Mouse (Mus musculus) gastrocnemius, postnatal 36 days (tissue): Measurements from ENCODE around the gene Mcoln2. TPM values are rescaled to one million over a fixed set of nuclear protein-coding genes. Genes with fewer than 3 reads are reported as not detected.
A peak's percentile ranks its signal among the peaks of the same experiment; 100 is the strongest.

ENCODE experiments used
- DNase-seq, 2 experiments: peaks; one replicate each; pipeline ENCODE4 v3.0.0; 2022
- intact Hi-C: fragments of 180-260 bp; cut with DNase I; formaldehyde crosslinking; loops from one replicate; pipeline ENCODE4 v1.15.1; 2025
- total RNA-seq, 2 experiments: library from RNA; stranded (reverse); gene quantifications; 2 replicates each; pipeline ENCODE4 v1.2.3; 2021

The Mcoln2 gene
- total RNA-seq, 2 experiments from 2014 or later, result 0.51 TPM; not detected in 1

- intact Hi-C loops, result no loop called here
- no peak for DNase-seq
Measured at GRCm38 (mm10) chr3:146216561-146216960, 66.9 kb downstream of the Mcoln2 start.

DNA sequence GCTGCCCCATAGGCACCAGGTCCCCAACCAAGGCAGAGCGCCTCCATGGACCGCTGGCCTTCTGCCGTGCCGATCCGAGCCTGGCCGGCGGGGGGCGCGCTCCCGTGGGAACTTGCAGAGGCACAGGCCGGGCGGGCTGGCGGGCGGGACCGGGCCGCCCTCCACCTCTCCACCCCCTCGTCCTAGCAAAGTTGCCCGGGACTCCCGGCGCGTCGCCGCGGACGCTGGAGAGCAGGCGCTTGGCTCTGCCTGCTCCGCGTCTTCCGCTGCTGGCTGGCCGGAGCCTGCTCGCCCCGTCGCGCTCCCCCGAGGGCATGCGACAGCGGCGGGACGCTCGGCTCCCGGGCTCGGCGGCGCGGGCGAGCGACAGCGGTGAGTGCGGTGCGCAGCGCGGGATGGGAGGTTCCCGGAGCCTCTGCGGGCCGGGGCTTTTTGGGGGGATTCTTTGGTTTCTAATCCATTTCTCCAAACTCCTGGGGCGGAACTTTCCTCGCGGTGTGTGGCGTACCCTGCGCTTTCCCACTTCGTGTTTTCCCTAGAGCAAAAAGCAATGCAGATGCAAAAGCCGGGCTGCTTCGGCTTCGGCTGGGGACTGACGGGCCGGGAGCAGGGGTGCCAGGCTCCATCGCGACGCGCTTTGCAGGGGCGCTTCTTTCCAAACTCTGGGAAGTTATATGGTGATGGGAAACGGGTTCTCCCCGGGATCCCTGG, 71.3 kb downstream of the Mcoln2 start, which contains the start of gene Lpar3:
Gene Lpar3 (plus strand): TSS at position 188 of the 711 bp plus-strand sequence.
- DNase-seq, result peak; percentile 40 to 45
- intact Hi-C loops, result no loop called here

- intact Hi-C loops, result no loop called here
- DNase-seq, result no peak
Measured at GRCm38 (mm10) chr3:146224271-146224670, 74.6 kb downstream of the Mcoln2 start.

- intact Hi-C loops, result no loop called here
- DNase-seq, result no peak
Measured at GRCm38 (mm10) chr3:146225061-146225761, 75.6 kb downstream of the Mcoln2 start.

- DNase-seq, result no peak
- intact Hi-C loops, result no loop called here
Measured at GRCm38 (mm10) chr3:146227427-146227826, 77.8 kb downstream of the Mcoln2 start.

DNA sequence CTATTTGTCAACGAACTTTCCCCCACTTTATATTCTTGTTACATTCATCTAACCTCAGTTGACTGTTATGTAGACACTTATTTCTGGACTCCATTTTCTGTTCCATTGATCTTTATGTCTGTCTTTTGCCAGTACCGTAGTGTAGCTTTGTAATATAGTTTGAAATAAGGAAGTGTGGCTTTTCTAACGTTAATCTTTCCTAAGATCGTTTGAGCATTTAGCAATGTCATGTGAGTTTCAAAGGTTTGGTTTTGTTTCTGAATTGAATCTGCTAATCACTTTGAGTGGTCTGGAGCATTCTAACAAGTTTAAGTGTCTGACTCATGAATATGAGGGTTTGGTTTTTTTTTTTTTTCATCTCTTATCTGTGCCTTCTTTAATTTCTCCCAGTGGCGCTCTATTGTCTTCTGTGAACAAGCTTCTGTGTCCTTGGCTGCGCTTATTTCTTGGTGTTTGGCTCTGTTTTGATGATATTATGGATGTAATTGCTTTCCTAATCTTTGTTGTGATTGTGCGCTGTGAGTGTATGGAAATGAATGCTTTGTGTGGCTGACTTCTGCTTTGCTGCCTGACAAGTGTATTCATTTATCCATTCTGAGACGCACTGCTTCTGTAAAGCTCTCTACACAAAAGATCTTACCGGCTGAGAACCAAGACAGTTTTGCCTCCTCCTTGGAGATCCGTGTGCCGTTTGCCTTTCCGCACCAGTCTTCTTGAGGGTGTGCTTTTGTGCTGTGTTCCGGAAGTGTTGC, 79.1 kb downstream of the Mcoln2 start:
- no peak for DNase-seq
- intact Hi-C loops, result no loop called here

- intact Hi-C loops, result no loop called here
- no peak for DNase-seq
Measured at GRCm38 (mm10) chr3:146232708-146233107, 83.1 kb downstream of the Mcoln2 start.

- intact Hi-C loops, result no loop called here
- DNase-seq, result no peak
Measured at GRCm38 (mm10) chr3:146233741-146234140, 84.1 kb downstream of the Mcoln2 start.

GRCm38 (mm10) chr3:146234530-146234929, 84.9 kb downstream of the Mcoln2 start:
- DNase-seq, result no peak
- intact Hi-C loops, result no loop called here

GRCm38 (mm10) chr3:146236280-146236679, 86.6 kb downstream of the Mcoln2 start:
- DNase-seq, result no peak
- intact Hi-C loops, result no loop called here

- DNase-seq, result no peak
- intact Hi-C loops, result no loop called here
Measured at GRCm38 (mm10) chr3:146237676-146238075, 88.0 kb downstream of the Mcoln2 start.

GRCm38 (mm10) chr3:146244630-146245029, 95.0 kb downstream of the Mcoln2 start:
- DNase-seq, result no peak
- intact Hi-C loops, result no loop called here

Other genes with a start within 250 kb of the Mcoln2 start
- gene Bcl10, start 227.0 kb upstream of the Mcoln2 start, total RNA-seq, result 10 to 100 TPM in 1 of 2 experiments, 1 to 10 TPM in 1; 8.5 to 10.0 TPM
- gene 2410004B18Rik, start 211.8 kb upstream of the Mcoln2 start, total RNA-seq, result 10 to 100 TPM; 17.2 to 18.0 TPM
- gene Syde2, start 162.0 kb upstream of the Mcoln2 start, total RNA-seq, result under 1 TPM; 0.79 to 0.82 TPM
- not detected for gene Wdr63, start 41.7 kb upstream of the Mcoln2 start, total RNA-seq
- not detected for gene Mcoln3, start 32.4 kb upstream of the Mcoln2 start, total RNA-seq
- under 1 TPM in 1 of 2 experiments, not detected in 1; 0.17 TPM for gene Lpar3, start 71.1 kb downstream of the Mcoln2 start, total RNA-seq